Mouse (Mus musculus): ENCODE measurements around the gene Sdf4. TPM values are rescaled to one million over a fixed set of nuclear protein-coding genes. Genes with fewer than 3 reads are reported as not detected.

Sdf4 gene
- polyA plus RNA-seq (2016; fragmentation: Nextera tagmentation; extraction: Ambion mirVana): 131 and 138 TPM in 2 replicates

GRCm38 (mm10) chr4:155992241-155992905, at the start of gene Sdf4, which contains the start of gene B3galt6:
Gene Sdf4, plus strand, starts transcription at chr4:155992872.
Gene B3galt6, minus strand, starts transcription at chr4:155992649.
- peak; percentile 86 for DNase-seq (ENCODE audit: low spot score)
- no peaks in the 10 kb centered on the region; the same call in 1 of the 2 replicates for H3K9me3 ChIP-seq (replicated peaks)
- no peaks in the 10 kb centered on the region for H3K27me3 ChIP-seq (ENCODE audit: low read depth, poor library complexity, severe bottlenecking)
- peak within 1 kb of the TSS; percentile 85 for H3K4me3 ChIP-seq
- H3K27ac ChIP-seq (replicated peaks): peak within 1 kb of the TSS; percentile 96
- peaks cover 30% of the 10 kb centered on the region for H3K4me1 ChIP-seq
- WGBS: under 1% methylated on average over 99 of the region's 99 CpGs
- H3K36me3 ChIP-seq: peaks cover 36% of the 10 kb centered on the region

- DNase-seq (ENCODE audit: low spot score): no peak
- Histone ChIP-seq H3K9me3 (replicated peaks) (no peaks in the 10 kb centered on the region), H3K4me1 (peaks cover 23% of the 10 kb centered on the region), H3K27me3 (ENCODE audit: low read depth, poor library complexity, severe bottlenecking) (no peaks in the 10 kb centered on the region), H3K4me3 (peak overlapping the region; percentile 98), H3K36me3 (peaks cover 24% of the 10 kb centered on the region), H3K27ac (replicated peaks) (peak overlapping the region; percentile 93)
- 1% methylated on average over 17 of the region's 17 CpGs for WGBS
Observed at GRCm38 (mm10) chr4:155943049-155943452, 49.6 kb upstream of the Sdf4 start.

GRCm38 (mm10) chr4:155943534-155944249, 49.0 kb upstream of the Sdf4 start, which contains the start of gene Ube2j2:
Gene Ube2j2, plus strand, starts transcription at chr4:155943831.
- peaks cover 30% of the 10 kb centered on the region for H3K36me3 ChIP-seq
- peak within 1 kb of the TSS; percentile 98 for H3K4me3 ChIP-seq
- under 1% methylated on average over 80 of the region's 85 CpGs for whole genome bisulfite sequencing
- peaks cover 23% of the 10 kb centered on the region for H3K4me1 ChIP-seq
- H3K27ac ChIP-seq (replicated peaks): peak within 1 kb of the TSS; percentile 93
- H3K27me3 ChIP-seq (ENCODE audit: low read depth, poor library complexity, severe bottlenecking): no peaks in the 10 kb centered on the region
- DNase-seq (ENCODE audit: low spot score): peak; percentile 98
- H3K9me3 ChIP-seq (replicated peaks): no peaks in the 10 kb centered on the region

GRCm38 (mm10) chr4:155944271-155944670, 48.4 kb upstream of the Sdf4 start:
- peak overlapping the region; percentile 98 for H3K4me3 ChIP-seq
- no peak for DNase-seq (ENCODE audit: low spot score)
- WGBS: under 1% methylated on average over 17 of the region's 17 CpGs
- H3K36me3 ChIP-seq: peaks cover 36% of the 10 kb centered on the region
- peak overlapping the region; percentile 93 for H3K27ac ChIP-seq (replicated peaks)
- H3K27me3 ChIP-seq (ENCODE audit: low read depth, poor library complexity, severe bottlenecking): no peaks in the 10 kb centered on the region
- H3K4me1 ChIP-seq: peaks cover 23% of the 10 kb centered on the region
- no peaks in the 10 kb centered on the region for H3K9me3 ChIP-seq (replicated peaks)

DNA sequence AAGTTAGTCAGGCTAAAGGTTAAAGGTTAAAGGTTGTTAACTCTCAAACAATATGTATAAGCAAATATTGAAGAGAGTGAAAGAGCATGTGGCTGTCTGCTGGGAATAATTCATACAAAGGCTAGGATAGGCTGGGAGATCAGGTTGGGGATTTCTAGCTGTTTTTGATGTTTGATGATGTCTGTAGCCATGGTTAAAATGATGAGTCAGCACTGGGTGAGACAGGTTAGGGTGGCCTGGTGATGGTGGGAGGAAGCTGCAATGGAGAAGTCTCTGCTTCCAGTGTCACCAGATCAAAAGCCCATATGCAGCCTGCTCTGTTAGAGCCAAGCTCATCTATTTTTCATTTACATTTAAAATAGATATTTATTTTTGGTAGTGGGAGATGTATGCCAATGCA, 45.6 kb upstream of the Sdf4 start:
- Histone ChIP-seq H3K27ac (replicated peaks) (no peak overlapping the region), H3K36me3 (peaks cover 64% of the 10 kb centered on the region), H3K4me3 (no peak overlapping the region), H3K4me1 (peaks cover 23% of the 10 kb centered on the region), H3K27me3 (ENCODE audit: low read depth, poor library complexity, severe bottlenecking) (no peaks in the 10 kb centered on the region), H3K9me3 (replicated peaks) (no peaks in the 10 kb centered on the region)
- no peak for DNase-seq (ENCODE audit: low spot score)

GRCm38 (mm10) chr4:155955491-155955890, 37.2 kb upstream of the Sdf4 start:
- WGBS: 92% methylated on average over 6 of the region's 6 CpGs
- no peaks in the 10 kb centered on the region for H3K4me1 ChIP-seq
- no peak for DNase-seq (ENCODE audit: low spot score)
- H3K4me3 ChIP-seq: no peak overlapping the region
- H3K27me3 ChIP-seq (ENCODE audit: low read depth, poor library complexity, severe bottlenecking): no peaks in the 10 kb centered on the region
- no peaks in the 10 kb centered on the region for H3K9me3 ChIP-seq (replicated peaks)
- peaks cover 90% of the 10 kb centered on the region for H3K36me3 ChIP-seq
- no peak overlapping the region for H3K27ac ChIP-seq (replicated peaks)

- peaks cover 26% of the 10 kb centered on the region for H3K4me1 ChIP-seq
- H3K36me3 ChIP-seq: peaks cover 64% of the 10 kb centered on the region
- no peaks in the 10 kb centered on the region for H3K27me3 ChIP-seq (ENCODE audit: low read depth, poor library complexity, severe bottlenecking)
- H3K9me3 ChIP-seq (replicated peaks): no peaks in the 10 kb centered on the region
- no peak overlapping the region for H3K4me3 ChIP-seq
- no peak overlapping the region for H3K27ac ChIP-seq (replicated peaks)
- peak; percentile 75 for DNase-seq (ENCODE audit: low spot score)
- WGBS: 10% methylated on average over 5 of the region's 5 CpGs
Observed at GRCm38 (mm10) chr4:155959275-155959674, 33.4 kb upstream of the Sdf4 start.

- peak; percentile 65 for DNase-seq (ENCODE audit: low spot score)
- WGBS: under 1% methylated on average over 42 of the region's 42 CpGs
- H3K9me3 ChIP-seq (replicated peaks): no peaks in the 10 kb centered on the region
- peak within 1 kb of the TSS; percentile 83 for H3K27ac ChIP-seq (replicated peaks)
- H3K4me3 ChIP-seq: peak within 1 kb of the TSS; percentile 65
- no peaks in the 10 kb centered on the region for H3K27me3 ChIP-seq (ENCODE audit: low read depth, poor library complexity, severe bottlenecking)
- peaks cover 26% of the 10 kb centered on the region for H3K4me1 ChIP-seq
- peaks cover 58% of the 10 kb centered on the region for H3K36me3 ChIP-seq
Observed at GRCm38 (mm10) chr4:155962167-155962971, 30.3 kb upstream of the Sdf4 start, which contains the start of gene C1qtnf12. Gene C1qtnf12, plus strand, starts transcription at chr4:155962318.

DNA sequence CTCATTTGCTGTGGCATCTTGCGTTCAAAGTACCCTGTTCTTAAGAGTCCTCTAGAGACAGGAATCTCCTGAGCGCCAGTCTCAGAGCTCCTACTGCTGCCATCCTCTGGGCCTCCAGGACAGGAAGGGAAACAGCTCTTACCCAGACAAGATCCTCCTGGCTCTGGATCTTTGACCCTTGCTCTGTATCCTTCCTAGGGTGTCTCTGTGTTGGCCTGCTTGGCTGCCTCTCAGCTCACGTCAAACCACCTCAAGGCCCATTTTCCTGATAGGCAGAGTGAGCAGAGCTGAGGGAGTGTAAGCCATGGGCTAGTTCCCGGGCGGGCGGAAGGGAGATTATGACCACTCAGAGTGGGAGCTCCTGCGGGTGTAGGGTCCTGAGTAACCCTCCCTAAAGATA, 29.6 kb upstream of the Sdf4 start:
- no peak for DNase-seq (ENCODE audit: low spot score)
- H3K4me1 ChIP-seq: peaks cover 26% of the 10 kb centered on the region
- H3K36me3 ChIP-seq: peaks cover 51% of the 10 kb centered on the region
- no peaks in the 10 kb centered on the region for H3K9me3 ChIP-seq (replicated peaks)
- no peaks in the 10 kb centered on the region for H3K27me3 ChIP-seq (ENCODE audit: low read depth, poor library complexity, severe bottlenecking)
- peak overlapping the region; percentile 65 for H3K4me3 ChIP-seq
- H3K27ac ChIP-seq (replicated peaks): peak overlapping the region; percentile 83; the same call in 1 of the 2 replicates
- WGBS: 50% methylated on average over 7 of the region's 7 CpGs

DNA sequence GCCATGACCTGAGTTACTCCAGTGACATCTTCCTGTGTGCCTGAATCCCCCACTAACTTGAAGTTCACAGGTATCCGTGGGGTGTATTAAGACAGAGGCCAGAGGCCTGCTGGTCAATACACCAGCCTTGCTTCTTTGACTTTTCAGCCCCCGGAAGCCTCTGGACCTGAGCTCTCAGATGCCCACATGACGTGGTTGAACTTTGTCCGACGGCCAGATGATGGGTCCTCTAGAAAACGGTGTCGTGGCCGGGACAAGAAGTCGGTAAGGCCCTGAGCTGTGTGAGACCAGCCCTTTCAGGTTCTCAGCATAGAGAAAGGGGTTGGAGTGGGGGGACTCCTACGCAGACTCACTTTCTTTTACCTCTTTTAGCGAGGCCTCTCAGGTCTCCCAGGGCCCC, 28.3 kb upstream of the Sdf4 start:
- Histone ChIP-seq H3K4me3 (no peak overlapping the region), H3K36me3 (peaks cover 39% of the 10 kb centered on the region), H3K9me3 (replicated peaks) (no peaks in the 10 kb centered on the region), H3K4me1 (peaks cover 26% of the 10 kb centered on the region), H3K27ac (replicated peaks) (no peak overlapping the region), H3K27me3 (ENCODE audit: low read depth, poor library complexity, severe bottlenecking) (no peaks in the 10 kb centered on the region)
- DNase-seq (ENCODE audit: low spot score): no peak
- WGBS: 94% methylated on average over 11 of the region's 11 CpGs

DNA sequence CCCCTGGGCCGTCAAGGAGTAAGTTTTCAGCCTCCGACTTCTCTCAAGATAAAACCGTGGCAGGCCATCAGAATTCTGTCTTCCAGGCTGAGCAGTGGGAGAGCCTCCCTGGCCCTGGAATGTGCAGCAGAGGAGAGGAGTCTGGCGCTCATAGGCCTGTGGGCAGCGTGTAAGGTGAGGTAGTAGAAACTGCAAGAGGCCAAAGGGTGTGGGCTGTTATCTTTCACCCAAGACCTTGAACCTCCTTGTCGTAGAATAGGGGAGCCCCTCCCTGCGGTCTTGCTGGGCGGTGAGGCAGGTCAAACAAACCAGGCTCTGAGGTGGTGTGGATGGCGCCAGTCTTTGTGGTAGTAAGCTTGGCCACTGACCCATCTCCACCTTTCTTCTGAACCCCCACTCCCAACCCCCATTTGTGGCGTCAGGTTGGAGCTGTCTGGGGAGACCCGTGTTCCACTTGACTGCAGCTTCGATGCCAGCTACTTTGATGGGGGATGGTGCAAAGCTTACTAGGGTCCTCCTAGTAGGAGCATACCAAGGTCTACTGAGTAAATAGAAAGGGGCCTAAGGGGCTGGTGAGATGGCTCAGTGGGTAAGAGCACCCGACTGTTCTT, 23.5 kb upstream of the Sdf4 start:
- Histone ChIP-seq H3K4me3 (no peak overlapping the region), H3K9me3 (replicated peaks) (no peaks in the 10 kb centered on the region), H3K4me1 (peaks cover 9% of the 10 kb centered on the region), H3K27me3 (ENCODE audit: low read depth, poor library complexity, severe bottlenecking) (no peaks in the 10 kb centered on the region), H3K36me3 (peaks cover 26% of the 10 kb centered on the region), H3K27ac (replicated peaks) (no peak overlapping the region)
- 86% methylated on average over 13 of the region's 13 CpGs for WGBS
- no peak for DNase-seq (ENCODE audit: low spot score)

DNA sequence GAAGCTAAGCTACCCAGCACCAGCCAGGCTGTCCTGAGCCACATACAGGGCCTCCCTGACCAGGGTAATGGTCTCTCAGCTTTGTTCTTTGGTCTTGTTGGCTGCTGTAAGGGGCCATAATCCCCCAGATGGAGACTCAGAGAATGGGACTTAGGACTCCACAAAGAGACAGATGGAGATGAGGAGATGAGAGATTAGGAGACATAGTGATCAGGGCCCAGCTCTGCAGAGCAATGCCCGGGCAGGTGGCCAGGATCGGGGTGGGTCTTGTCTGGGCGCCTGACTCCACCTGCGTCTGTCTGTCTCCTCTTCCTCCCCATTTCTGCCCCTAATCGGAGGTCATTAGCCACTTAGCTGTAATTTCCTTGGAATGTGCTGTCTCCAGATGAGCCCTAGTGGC, 22.4 kb upstream of the Sdf4 start:
- no peaks in the 10 kb centered on the region for H3K9me3 ChIP-seq (replicated peaks)
- no peak for DNase-seq (ENCODE audit: low spot score)
- peaks cover 9% of the 10 kb centered on the region for H3K4me1 ChIP-seq
- H3K27ac ChIP-seq (replicated peaks): no peak overlapping the region
- peaks cover 14% of the 10 kb centered on the region for H3K36me3 ChIP-seq
- 83% methylated on average over 5 of the region's 5 CpGs for WGBS
- no peaks in the 10 kb centered on the region for H3K27me3 ChIP-seq (ENCODE audit: low read depth, poor library complexity, severe bottlenecking)
- no peak overlapping the region for H3K4me3 ChIP-seq

Measured in midbrain, embryonic 10.5 days (tissue).